Mouse (Mus musculus) thymus, postnatal 14 days (tissue): ENCODE measurements at regions not wholly inside any gene's neighbourhood (a gene's known extent, or its start where the extent isn't known, plus 50 kb on each side); places are given as distances from the start of the nearest gene placed in this dataset.

Experiments used
- DNase-seq: peaks from one replicate; pipeline ENCODE4 v3.0.0; 2021

- no peak for DNase-seq
These were observed 139.2 kb upstream of the Lrfn2 start for GRCm38 (mm10) chr17:48792954-48793353.

- DNase-seq = no peak
These were observed 136.4 kb upstream of the Lrfn2 start for GRCm38 (mm10) chr17:48795773-48796172.

GRCm38 (mm10) chr17:48798196-48798595 is 134.0 kb upstream of the Lrfn2 start:
- no peak for DNase-seq

DNA sequence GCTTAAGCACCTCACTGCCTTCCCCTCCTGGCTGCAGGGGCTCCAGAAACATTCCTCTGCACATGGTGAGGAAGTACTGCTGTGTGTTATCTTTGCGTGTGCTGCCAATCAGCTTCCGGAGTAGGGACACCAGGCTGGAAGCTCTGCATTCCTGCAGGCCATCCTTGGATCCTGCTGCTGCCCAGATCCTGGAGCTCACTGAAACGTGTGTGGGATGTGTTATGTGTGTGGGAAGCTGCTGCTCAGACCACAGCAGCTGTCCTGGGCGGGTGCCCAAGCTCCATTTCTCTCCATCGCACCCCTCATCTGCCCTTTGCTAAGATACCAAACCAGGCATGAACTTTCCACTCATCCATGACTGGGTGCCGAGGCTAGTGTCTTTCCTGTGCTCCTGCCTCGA is 129.5 kb upstream of the Lrfn2 start:
- DNase-seq = no peak

- DNase-seq = no peak
These were observed 124.3 kb upstream of the Lrfn2 start for GRCm38 (mm10) chr17:48807905-48808304.

GRCm38 (mm10) chr17:48814753-48815504 is 117.2 kb upstream of the Lrfn2 start:
- no peak for DNase-seq

DNA sequence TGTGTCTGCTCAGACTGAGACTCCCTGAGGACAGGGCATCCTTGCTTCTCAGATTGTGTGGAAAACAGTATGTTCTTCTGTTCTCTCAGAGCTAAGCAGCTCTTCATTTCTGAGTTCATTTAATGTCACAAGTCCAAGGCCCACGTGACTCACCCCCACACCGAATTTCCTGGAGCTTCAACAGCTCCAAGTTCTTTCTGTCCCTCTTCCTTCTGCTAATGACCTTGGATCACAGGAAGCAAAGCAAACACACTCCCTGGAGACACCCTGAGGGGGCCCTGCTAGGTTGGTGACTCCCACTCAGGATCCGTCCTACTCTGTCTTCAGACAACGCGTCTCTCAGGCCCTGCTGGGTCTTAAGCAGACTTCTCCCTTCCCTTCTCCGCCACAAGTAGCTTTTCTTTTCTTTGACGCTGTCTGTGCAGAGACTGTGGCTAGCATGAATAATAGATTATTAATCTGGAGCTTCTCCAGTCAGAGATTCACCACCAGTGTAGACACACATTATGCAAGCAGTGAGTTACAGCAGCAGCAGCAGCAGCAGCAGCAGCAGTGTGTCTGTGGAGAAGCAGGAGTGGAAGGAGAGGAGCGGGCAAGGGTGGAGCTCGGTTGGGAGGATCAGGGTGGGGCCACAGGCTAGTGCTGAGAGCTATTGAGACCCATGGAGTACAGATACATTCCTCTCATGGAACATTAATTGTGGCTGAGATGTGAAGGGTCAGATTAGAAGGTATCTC is 115.4 kb upstream of the Lrfn2 start:
- no peak for DNase-seq

DNA sequence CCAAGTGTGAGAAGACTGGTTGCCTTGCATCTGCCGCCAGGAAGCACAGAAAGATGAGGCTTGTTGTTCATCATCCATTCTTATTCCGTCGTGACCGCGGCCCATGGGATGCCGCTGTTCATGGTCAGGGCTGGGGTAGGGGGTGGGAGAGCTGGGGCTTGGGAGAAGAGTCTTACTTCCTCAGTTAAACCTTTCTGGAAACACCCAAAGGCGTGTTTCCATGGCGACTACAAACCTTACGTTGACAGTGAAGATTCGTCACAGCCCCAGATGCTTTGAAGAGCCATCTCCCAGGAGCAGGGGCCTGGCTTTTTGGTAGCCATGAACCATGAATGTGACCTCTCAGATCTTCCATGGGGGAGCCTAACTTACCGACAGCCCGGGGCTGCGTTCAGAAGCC is 114.6 kb upstream of the Lrfn2 start:
- no peak for DNase-seq

DNA sequence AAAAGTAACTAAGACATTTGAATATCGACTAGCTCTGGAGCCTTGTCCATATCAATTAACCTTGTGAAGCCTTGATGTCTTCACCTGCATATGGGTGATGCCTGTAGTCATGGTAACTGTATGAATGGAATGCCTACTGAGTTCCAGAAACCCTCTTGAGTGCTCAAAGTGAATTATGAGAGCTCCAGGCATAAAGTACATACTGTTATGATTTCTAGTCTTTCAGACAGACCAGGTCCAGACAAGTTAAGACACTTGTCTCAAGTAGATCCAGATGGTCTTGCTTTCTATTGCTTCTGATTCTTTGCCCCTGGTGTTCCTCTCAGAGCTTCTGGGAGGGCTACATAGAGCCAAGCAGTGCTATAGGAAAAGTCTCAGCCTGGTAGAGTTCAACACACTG is 112.5 kb upstream of the Lrfn2 start:
- DNase-seq = no peak

GRCm38 (mm10) chr17:48822101-48822876 is 109.9 kb upstream of the Lrfn2 start:
- DNase-seq = no peak

DNA sequence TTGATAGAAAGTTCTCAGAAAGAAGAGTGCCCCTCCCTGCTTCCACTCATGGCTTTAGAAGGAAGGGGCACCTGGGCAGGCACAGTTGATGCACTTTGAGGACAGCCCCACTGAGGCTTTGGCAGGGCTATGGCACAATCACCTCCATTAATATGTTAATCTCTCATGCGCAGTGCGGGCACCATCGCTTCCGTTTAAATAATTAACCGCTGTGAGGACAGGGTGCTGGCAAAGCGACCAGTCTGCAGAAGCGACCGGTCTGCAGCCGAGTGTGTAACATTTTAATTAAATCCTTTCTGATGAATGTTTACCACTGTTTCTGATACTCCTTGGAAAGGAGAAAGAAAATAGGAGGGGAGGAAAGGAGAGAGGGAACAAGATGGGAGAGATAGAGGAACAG is 108.3 kb upstream of the Lrfn2 start:
- DNase-seq = no peak

GRCm38 (mm10) chr17:48825212-48825913 is 106.8 kb upstream of the Lrfn2 start:
- no peak for DNase-seq

GRCm38 (mm10) chr17:48838297-48838979 is 93.7 kb upstream of the Lrfn2 start:
- no peak for DNase-seq

DNA sequence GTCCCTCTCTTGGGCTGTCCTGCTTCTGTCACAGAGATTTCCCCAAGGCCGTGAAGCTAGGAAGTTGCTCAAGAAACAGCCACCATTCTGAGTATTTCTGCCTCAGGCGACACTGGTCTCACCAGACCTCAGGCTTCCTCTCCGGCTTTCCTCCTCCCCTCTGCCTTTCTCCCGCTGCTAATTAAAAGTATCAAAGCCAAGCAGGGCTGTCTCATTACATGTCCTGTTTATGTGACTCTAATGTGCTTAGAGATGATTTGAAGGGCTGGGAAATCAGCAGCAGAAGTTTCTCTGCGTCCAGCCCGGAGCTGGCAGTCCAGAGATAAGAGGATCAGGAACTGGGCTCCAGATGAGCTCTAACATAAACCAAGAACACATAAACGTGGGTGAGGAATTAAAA is 84.3 kb upstream of the Lrfn2 start:
- DNase-seq = no peak

DNA sequence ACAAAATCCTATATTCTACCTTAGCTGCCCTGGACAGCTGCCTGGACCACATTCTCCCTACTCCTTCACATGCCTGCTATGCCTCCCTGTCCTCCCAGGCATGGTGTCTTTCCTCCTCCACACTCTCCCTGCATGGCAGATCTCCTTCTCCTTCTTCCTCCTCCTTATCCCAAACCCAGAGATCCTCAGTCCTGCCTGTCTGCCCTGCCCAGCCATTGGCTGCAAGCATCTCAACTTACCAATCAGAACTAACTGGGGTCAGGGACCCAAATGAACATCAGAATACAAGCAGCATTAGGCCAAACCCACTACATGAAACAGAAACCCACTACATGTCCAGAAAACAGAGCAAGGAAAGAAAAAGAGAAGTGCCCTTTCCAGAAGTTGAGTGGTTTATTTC is 81.3 kb upstream of the Lrfn2 start:
- DNase-seq = no peak

GRCm38 (mm10) chr17:48858891-48859290 is 73.3 kb upstream of the Lrfn2 start:
- DNase-seq = no peak

DNA sequence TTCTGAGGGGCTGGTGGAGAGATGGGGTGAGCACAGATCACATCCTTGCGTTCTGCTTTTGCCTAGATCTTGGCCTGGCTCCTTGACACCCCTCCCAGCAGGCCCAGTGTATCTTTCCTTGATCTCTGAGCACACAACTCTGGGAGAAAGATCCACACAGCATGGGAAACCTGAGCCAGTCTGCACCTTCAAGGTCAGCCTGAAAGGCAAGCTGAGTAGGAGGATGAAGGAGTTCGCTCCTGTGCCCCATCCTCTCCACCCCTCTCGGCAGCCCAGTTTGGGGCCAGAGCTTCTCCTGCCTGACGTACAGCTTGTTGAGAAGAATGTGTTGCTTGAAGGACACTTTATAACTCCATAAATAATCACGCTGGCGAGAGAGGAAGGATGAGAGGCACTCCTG is 61.7 kb upstream of the Lrfn2 start:
- DNase-seq = no peak

- DNase-seq = no peak
These were observed 54.7 kb upstream of the Lrfn2 start for GRCm38 (mm10) chr17:48877505-48877904.

GRCm38 (mm10) chr17:48880590-48880989 is 51.6 kb upstream of the Lrfn2 start:
- DNase-seq = no peak

- no peak for DNase-seq
These were observed 50.2 kb upstream of the Lrfn2 start for GRCm38 (mm10) chr17:48881946-48882345.
